Mouse (Mus musculus): ENCODE measurements around the gene Nags. TPM values are rescaled to one million over a fixed set of nuclear protein-coding genes. Genes with fewer than 3 reads are reported as not detected.
"Not testable (repeated sequence)": the region's sequence is repeated elsewhere in the genome, so short reads cannot be mapped to it uniquely, and the experiment has no call there.

Gene Nags
- polyA plus RNA-seq, 1 experiment: not detected

DNA sequence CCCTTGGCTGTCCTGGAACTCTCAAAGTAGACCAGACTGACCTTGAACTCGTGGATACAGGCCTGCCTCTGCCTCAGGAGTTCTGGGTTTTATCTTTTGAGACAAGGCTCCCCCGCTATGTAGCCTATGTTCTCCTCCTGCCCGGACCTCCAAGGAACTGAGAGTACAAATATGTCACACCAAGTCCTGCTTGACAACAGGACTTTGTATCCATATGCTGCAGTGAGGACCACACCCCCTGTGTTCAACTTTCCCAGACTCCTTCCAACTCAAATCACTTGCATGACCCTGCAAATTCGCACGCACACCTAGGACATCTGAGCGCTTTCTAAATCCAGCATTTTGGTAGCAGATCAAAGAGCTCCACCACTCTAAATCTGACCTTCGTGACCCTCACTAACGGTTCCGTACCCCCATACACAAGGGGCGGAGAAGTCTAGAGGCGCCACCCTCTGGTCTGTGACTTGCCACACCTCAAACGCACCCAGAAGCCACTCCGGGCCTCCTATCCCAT is 299 bp upstream of the Nags start:
- no peak overlapping the region for H3K27ac ChIP-seq (ENCODE audit: control insufficient read depth, insufficient read depth, low read depth, low read length, poor library complexity)
- TF ChIP-seq CTCF (IDR thresholded peaks at IDR 0.05; ENCODE audit: control insufficient read depth, insufficient read depth, low read length) (no peak), POLR2A (IDR thresholded peaks at IDR 0.05; ENCODE audit: borderline replicate concordance, control insufficient read depth, low read depth, low read length) (no peak)
- H3K4me3 ChIP-seq (replicated peaks; ENCODE audit: control insufficient read depth, low read depth, low read length): no peak overlapping the region
- peaks cover 1% of the 10 kb centered on the region; the same call in 1 of the 2 replicates for H3K4me1 ChIP-seq (ENCODE audit: control insufficient read depth, insufficient read depth, low read length)
- WGBS: 22% methylated on average over 13 of the region's 13 CpGs

DNA sequence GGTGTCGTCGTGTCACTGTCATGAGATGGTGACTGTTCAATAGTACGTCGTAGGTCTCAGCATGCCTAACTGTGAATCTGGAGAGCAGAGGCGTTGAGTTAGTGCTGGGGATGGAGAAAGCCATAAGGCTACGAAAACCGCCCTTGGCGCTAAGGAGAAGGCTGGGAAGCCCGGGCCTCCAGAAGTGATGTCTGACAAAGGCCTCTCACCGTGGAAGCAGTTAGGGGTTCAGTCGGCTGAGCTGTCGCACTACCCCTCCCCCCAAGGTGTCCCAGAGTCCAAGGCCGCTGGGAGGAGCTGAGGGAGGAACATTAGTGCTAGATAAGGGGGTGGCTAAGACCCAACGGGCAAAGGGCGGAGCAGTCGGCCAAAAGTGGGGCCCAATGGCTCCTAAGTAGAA is 692 bp downstream of the Nags start:
- Histone ChIP-seq H3K27ac (ENCODE audit: control insufficient read depth, insufficient read depth, low read depth, low read length, poor library complexity) (no peak overlapping the region), H3K4me1 (ENCODE audit: control insufficient read depth, insufficient read depth, low read length) (peaks cover 1% of the 10 kb centered on the region; the same call in 1 of the 2 replicates), H3K4me3 (replicated peaks; ENCODE audit: control insufficient read depth, low read depth, low read length) (peak overlapping the region; percentile 44)
- 7% methylated on average over 16 of the region's 16 CpGs for WGBS
- TF ChIP-seq CTCF (IDR thresholded peaks at IDR 0.05; ENCODE audit: control insufficient read depth, insufficient read depth, low read length) (no peak), POLR2A (IDR thresholded peaks at IDR 0.05; ENCODE audit: borderline replicate concordance, control insufficient read depth, low read depth, low read length) (no peak)

DNA sequence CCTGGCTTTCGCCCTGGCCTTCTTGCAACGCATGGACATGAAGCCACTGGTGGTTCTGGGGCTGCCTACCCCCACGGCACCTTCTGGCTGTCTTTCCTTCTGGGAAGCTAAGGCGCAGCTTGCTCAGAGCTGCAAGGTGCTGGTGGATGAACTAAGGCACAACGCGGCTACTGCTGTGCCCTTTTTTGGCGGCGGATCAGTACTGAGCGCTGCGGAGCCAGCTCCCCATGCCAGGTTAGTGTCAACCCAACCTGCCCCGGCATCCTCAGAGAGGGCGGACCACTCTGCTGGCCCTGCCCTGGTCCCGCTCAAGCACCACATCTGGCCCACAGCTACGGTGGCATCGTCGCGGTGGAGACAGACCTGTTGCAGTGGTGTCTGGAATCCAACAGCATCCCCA is 1.2 kb downstream of the Nags start:
- Histone ChIP-seq H3K4me1 (ENCODE audit: control insufficient read depth, insufficient read depth, low read length) (peaks cover 1% of the 10 kb centered on the region; the same call in 1 of the 2 replicates), H3K4me3 (replicated peaks; ENCODE audit: control insufficient read depth, low read depth, low read length) (peak overlapping the region; percentile 30), H3K27ac (ENCODE audit: control insufficient read depth, insufficient read depth, low read depth, low read length, poor library complexity) (no peak overlapping the region)
- TF ChIP-seq CTCF (IDR thresholded peaks at IDR 0.05; ENCODE audit: control insufficient read depth, insufficient read depth, low read length) (no peak), POLR2A (IDR thresholded peaks at IDR 0.05; ENCODE audit: borderline replicate concordance, control insufficient read depth, low read depth, low read length) (no peak)
- 10% methylated on average over 17 of the region's 17 CpGs for WGBS

DNA sequence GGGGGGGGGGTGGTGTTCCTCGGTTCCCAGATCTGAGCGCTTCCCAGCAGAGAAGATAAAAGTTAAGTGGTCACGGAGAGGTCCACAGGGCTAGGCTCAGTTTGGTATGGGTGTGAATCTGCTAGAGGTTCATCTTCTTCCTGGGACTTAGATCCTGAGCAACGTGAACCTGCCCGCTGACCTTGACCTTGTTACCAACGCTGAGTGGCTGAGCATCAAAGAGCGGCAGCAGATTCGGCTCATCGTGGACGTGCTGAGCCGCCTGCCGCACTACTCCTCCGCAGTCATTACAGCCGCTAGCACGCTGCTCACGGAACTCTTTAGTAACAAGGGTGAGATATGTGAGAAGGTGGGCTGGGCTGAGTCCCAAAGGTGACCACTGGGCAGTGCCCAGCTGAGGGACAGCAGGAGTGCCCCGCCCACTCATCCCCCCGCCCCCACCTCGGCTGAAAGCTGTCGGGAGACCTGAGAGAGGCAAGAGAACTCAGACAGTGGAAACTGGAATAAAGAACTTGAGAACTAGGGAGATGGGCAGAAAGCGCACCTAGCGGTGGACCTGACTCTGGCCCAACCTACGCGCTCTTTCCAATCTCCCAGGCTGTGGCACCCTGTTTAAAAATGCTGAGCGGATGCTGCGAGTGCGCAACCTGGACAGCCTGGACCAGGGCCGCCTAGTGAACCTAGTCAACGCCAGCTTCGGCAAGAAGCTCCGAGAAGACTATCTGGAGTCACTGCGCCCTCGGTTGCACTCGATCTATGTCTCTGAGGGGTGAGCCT is 2.1 kb downstream of the Nags start:
- no peak for TF ChIP-seq POLR2A (IDR thresholded peaks at IDR 0.05; ENCODE audit: borderline replicate concordance, control insufficient read depth, low read depth, low read length)
- no peak for TF ChIP-seq CTCF (IDR thresholded peaks at IDR 0.05; ENCODE audit: control insufficient read depth, insufficient read depth, low read length)
- peaks cover 1% of the 10 kb centered on the region; the same call in 1 of the 2 replicates for H3K4me1 ChIP-seq (ENCODE audit: control insufficient read depth, insufficient read depth, low read length)
- WGBS: 16% methylated on average over 34 of the region's 34 CpGs
- H3K4me3 ChIP-seq (replicated peaks; ENCODE audit: control insufficient read depth, low read depth, low read length): no peak overlapping the region
- no peak overlapping the region for H3K27ac ChIP-seq (ENCODE audit: control insufficient read depth, insufficient read depth, low read depth, low read length, poor library complexity)

DNA sequence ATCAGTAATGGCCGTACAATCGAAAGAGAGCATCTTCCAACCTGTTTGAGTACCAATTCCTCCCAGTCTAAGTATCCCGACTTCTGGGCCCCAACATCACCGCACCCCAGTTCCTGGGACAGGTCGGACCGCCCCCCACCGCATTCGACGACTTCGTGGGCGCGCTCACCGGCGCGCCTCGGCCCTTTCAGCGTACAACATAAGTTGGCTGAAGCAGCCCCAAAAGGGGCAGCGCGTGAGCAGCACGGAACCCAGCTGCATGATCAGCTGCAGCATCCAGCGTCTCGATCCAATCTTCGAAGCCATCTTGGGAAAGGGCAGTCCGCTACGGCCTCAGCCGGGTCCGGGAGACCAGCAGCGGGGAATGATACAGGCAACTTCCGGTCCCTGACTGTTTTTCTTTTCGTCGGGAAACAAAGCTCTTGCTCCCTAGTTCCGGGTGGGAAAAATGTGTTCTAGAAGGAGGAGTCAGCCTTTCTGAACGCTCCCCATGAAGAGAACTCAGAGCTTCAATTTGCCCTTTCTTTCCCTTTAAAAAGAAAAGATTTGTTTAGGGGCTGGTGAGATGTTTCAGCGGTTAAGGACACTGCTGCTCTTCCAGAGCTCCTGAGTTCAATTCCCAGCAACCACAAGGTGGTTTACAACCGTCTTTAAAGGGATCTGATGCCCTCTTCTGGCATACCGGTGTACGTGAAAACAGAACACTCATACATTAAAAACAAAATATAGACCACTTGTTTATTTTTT is 10.9 kb downstream of the Nags start, which contains the start of gene Tmem101:
Gene Tmem101, minus strand, starts transcription at position 366 of the 747 bp plus-strand sequence.
- peak within 1 kb of the TSS; percentile 84 for H3K4me3 ChIP-seq (replicated peaks; ENCODE audit: control insufficient read depth, low read depth, low read length)
- H3K27ac ChIP-seq (ENCODE audit: control insufficient read depth, insufficient read depth, low read depth, low read length, poor library complexity): 0 out of 2 replicates have a peak within 1 kb of the TSS, but pooled peaks have one; percentile 10
- peak; percentile 55; the same call in 1 of the 2 replicates for TF ChIP-seq POLR2A (IDR thresholded peaks at IDR 0.05; ENCODE audit: borderline replicate concordance, control insufficient read depth, low read depth, low read length)
- no peak for TF ChIP-seq CTCF (IDR thresholded peaks at IDR 0.05; ENCODE audit: control insufficient read depth, insufficient read depth, low read length)
- peaks cover 1% of the 10 kb centered on the region for H3K4me1 ChIP-seq (ENCODE audit: control insufficient read depth, insufficient read depth, low read length)
- under 1% methylated on average over 37 of the region's 37 CpGs for WGBS

DNA sequence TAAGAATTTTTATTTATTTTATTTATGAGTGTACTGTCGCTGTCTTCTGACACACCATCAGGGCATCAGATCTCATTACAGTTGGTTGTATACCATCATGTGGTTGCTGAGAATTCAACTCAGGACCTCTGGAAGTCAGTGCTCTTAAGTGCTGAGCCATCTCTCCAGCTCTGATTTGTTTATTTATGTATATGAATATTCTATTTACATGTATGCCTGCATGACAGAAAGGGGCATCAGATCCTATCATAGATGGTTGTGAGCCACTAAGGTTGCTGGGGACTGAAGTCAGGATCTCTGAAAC is 11.4 kb downstream of the Nags start:
- TF ChIP-seq CTCF (IDR thresholded peaks at IDR 0.05; ENCODE audit: control insufficient read depth, insufficient read depth, low read length): no peak
- TF ChIP-seq POLR2A (IDR thresholded peaks at IDR 0.05; ENCODE audit: borderline replicate concordance, control insufficient read depth, low read depth, low read length): no peak
- WGBS: 22% methylated on average over 1 of the region's 1 CpGs
- H3K4me3 ChIP-seq (replicated peaks; ENCODE audit: control insufficient read depth, low read depth, low read length): no peak overlapping the region
- no peak overlapping the region for H3K27ac ChIP-seq (ENCODE audit: control insufficient read depth, insufficient read depth, low read depth, low read length, poor library complexity)
- H3K4me1 ChIP-seq (ENCODE audit: control insufficient read depth, insufficient read depth, low read length): peaks cover 1% of the 10 kb centered on the region

DNA sequence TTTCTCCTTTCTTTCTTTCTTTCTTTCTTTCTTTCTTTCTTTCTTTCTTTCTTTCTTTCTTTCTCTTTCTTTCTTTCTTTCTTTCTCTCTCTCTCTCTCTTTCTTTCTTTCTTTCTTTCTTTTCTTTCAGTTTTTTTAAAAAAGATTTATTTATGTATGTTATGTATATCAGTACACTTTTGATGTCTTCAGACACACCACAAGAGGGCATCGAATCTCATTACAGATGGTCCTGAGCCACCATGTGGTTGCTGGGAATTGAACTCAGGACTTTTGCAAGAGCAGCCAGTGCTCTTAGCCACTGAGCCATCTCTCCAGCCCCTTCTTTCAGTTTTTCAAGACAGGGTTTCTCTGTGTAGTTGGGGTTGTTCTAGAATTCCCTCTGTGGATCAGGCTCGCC is 12.7 kb downstream of the Nags start:
- not testable (repeated sequence) for H3K4me3 ChIP-seq (replicated peaks; ENCODE audit: control insufficient read depth, low read depth, low read length); H3K4me1 ChIP-seq (ENCODE audit: control insufficient read depth, insufficient read depth, low read length); H3K27ac ChIP-seq (ENCODE audit: control insufficient read depth, insufficient read depth, low read depth, low read length, poor library complexity)
- 76% methylated on average over 2 of the region's 2 CpGs for WGBS

DNA sequence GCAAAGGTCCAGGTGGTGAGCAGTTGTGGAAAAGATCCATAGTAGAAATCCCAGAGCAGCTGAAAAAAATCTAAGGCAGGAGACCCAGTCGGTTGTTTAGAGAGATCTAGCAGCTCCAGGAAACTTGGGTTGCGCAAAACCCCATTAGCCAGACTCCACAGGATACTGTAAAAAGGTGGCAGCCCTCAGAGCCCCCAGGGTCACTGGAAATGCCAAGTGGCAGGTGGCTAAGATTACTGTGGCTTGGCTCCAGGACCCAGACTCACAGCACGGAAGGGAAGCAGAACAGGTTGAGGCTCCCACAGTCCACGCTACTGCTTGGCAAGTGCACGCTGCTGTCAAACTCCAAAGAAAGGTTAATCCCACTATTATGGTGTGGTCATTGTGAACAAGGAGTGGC is 14.5 kb downstream of the Nags start:
- Histone ChIP-seq H3K27ac (ENCODE audit: control insufficient read depth, insufficient read depth, low read depth, low read length, poor library complexity) (no peak overlapping the region), H3K4me3 (replicated peaks; ENCODE audit: control insufficient read depth, low read depth, low read length) (no peak overlapping the region), H3K4me1 (ENCODE audit: control insufficient read depth, insufficient read depth, low read length) (peaks cover 1% of the 10 kb centered on the region)
- WGBS: 48% methylated on average over 5 of the region's 5 CpGs
- TF ChIP-seq POLR2A (IDR thresholded peaks at IDR 0.05; ENCODE audit: borderline replicate concordance, control insufficient read depth, low read depth, low read length): no peak

All from bone marrow, adult 2 months (tissue).